Mouse (Mus musculus): ENCODE measurements around the gene Npepps. TPM values are rescaled to one million over a fixed set of nuclear protein-coding genes. Genes with fewer than 3 reads are reported as not detected.
A peak's percentile ranks its signal among the peaks of the same experiment; 100 is the strongest.

The Npepps gene
- total and polyA plus RNA-seq, 3 experiments: 24.1 to 80.1 (median 77.7) TPM

GRCm38 (mm10) chr11:97186947-97187763 lies 93.3 kb downstream of the Npepps start:
- peak; percentile 98 for DNase-seq
- H3K4me3 ChIP-seq: peak overlapping the region; percentile 86
- intact Hi-C loops (cut with DNase I): loop anchor here (2.0 to 10.0 kb wide), 4 partner anchors 36 to 518 kb away; partner anchors contain the start of genes Pcgf2, Psmb3 and Tbkbp1
- no peaks in the 10 kb centered on the region for H3K27me3 ChIP-seq (ENCODE audit: control insufficient read depth, insufficient read depth, low read length)
- TF ChIP-seq EP300 (IDR thresholded peaks at IDR 0.05; ENCODE audit: insufficient read depth, low read depth, low read length): 0 out of 2 replicates have a peak, but pooled peaks have one; percentile 11
- no peak for TF ChIP-seq POLR2A (IDR thresholded peaks at IDR 0.05; ENCODE audit: insufficient read depth, low read depth, low read length)
- TF ChIP-seq CTCF (IDR thresholded peaks at IDR 0.05): 0 out of 2 replicates have a peak, but pooled peaks have one; percentile 1
- peaks cover 2% of the 10 kb centered on the region; the same call in 1 of the 2 replicates for H3K79me2 ChIP-seq (replicated peaks; ENCODE audit: control insufficient read depth, insufficient read depth, low read length)
- no peaks in the 10 kb centered on the region; the same call in 1 of the 2 replicates for H3K4me1 ChIP-seq (ENCODE audit: control insufficient read depth, insufficient read depth, low read length)
- peak overlapping the region; percentile 95 for H3K9ac ChIP-seq (ENCODE audit: low read depth, low read length)
- H3K36me3 ChIP-seq (ENCODE audit: control insufficient read depth, insufficient read depth, low read length): peaks cover 23% of the 10 kb centered on the region
- peak overlapping the region; percentile 95 for H3K27ac ChIP-seq
- under 1% methylated on average over 50 of the region's 74 CpGs for WGBS

DNA sequence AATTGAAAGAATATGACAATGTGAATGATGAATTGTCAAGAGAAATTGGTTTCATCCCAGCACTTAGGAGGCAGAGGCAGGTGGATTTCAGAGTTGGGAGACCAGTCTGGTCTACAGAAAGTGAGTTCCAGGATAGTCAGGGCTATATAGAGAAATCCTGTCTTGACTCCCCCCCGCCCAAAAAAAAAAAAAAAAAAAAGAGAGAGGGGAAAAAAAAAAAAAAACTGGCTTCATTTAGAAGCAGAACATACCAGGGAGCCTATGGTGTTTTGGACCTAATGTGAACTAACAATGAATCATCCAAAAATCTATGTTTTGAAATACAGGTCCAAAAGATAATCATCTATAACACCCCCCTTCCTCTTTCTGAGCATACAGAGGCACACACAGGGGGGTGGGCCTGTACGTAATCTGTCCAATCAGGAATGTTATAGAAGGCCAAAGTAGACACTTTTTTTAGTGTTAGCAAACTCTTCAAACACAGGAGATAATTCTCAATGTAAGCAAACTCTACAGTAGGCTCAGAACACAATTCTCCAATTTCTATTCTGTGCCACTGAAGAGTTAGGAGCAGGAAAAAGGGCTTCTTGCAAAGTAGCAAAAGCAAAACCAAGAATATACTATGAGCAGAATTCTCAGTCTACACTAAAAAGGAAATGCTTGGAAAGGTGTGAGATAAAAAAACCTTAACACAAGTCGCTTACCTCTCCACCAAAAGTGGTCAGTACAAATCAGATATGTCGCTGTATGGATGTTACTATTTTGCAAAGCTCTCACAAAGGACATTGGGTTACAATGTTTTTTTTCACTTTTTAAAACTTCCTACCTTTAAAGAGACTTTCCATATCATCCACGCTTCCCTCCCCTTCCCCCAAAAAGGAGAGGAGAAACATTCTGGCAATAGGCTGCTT lies 94.5 kb downstream of the Npepps start:
- H3K4me1 ChIP-seq (ENCODE audit: control insufficient read depth, insufficient read depth, low read length): no peaks in the 10 kb centered on the region; the same call in 1 of the 2 replicates
- no peak for TF ChIP-seq CTCF (IDR thresholded peaks at IDR 0.05)
- no peak for TF ChIP-seq POLR2A (IDR thresholded peaks at IDR 0.05; ENCODE audit: insufficient read depth, low read depth, low read length)
- no peak for TF ChIP-seq EP300 (IDR thresholded peaks at IDR 0.05; ENCODE audit: insufficient read depth, low read depth, low read length)
- no peak overlapping the region; the same call in 1 of the 2 replicates for H3K4me3 ChIP-seq
- H3K9ac ChIP-seq (ENCODE audit: low read depth, low read length): no peak overlapping the region
- H3K79me2 ChIP-seq (replicated peaks; ENCODE audit: control insufficient read depth, insufficient read depth, low read length): peaks cover 5% of the 10 kb centered on the region
- no peak for DNase-seq
- H3K27ac ChIP-seq: no peak overlapping the region; the same call in 1 of the 2 replicates
- no peaks in the 10 kb centered on the region for H3K27me3 ChIP-seq (ENCODE audit: control insufficient read depth, insufficient read depth, low read length)
- peaks cover 24% of the 10 kb centered on the region for H3K36me3 ChIP-seq (ENCODE audit: control insufficient read depth, insufficient read depth, low read length)
- intact Hi-C loops (cut with DNase I): loop anchor here (2.0 to 10.0 kb wide), 4 partner anchors 35 to 519 kb away; partner anchors contain the start of genes Pcgf2, Psmb3 and Tbkbp1
- 56% methylated on average over 5 of the region's 5 CpGs for WGBS

GRCm38 (mm10) chr11:97184875-97185274 lies 95.6 kb downstream of the Npepps start:
- H3K4me3 ChIP-seq: no peak overlapping the region
- TF ChIP-seq CTCF (IDR thresholded peaks at IDR 0.05): no peak
- no peak for TF ChIP-seq EP300 (IDR thresholded peaks at IDR 0.05; ENCODE audit: insufficient read depth, low read depth, low read length)
- no peak for TF ChIP-seq POLR2A (IDR thresholded peaks at IDR 0.05; ENCODE audit: insufficient read depth, low read depth, low read length)
- 52% methylated on average over 5 of the region's 5 CpGs for WGBS
- no peak overlapping the region for H3K27ac ChIP-seq
- no peaks in the 10 kb centered on the region for H3K27me3 ChIP-seq (ENCODE audit: control insufficient read depth, insufficient read depth, low read length)
- peaks cover 5% of the 10 kb centered on the region for H3K79me2 ChIP-seq (replicated peaks; ENCODE audit: control insufficient read depth, insufficient read depth, low read length)
- H3K36me3 ChIP-seq (ENCODE audit: control insufficient read depth, insufficient read depth, low read length): peaks cover 24% of the 10 kb centered on the region
- intact Hi-C loops (cut with DNase I): loop anchor here (5.0 to 10.0 kb wide), 3 partner anchors 127 to 520 kb away; partner anchors contain the start of genes Pcgf2 and Psmb3
- H3K9ac ChIP-seq (ENCODE audit: low read depth, low read length): no peak overlapping the region
- DNase-seq: no peak
- no peaks in the 10 kb centered on the region; the same call in 1 of the 2 replicates for H3K4me1 ChIP-seq (ENCODE audit: control insufficient read depth, insufficient read depth, low read length)

DNA sequence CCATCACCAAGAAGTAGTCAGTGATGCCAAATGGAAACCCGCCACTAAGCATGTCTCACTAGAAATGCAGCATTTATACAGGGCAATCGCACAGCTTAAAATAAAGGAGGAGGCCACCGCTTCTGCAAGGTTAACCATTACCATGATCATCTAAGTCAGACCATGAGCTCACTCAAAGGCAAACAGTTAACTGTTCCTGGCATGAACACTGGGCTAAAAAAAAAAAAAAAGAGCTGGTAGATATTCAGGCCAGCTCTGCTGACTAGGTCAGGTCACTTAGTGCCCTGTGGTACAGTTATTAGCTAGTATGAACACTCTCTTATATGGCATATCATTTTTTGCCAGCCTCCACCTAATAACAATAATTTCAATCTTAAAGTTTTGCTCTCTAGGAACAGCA lies 98.0 kb downstream of the Npepps start:
- intact Hi-C loops (cut with DNase I): loop anchor here (10.0 kb wide), 1 partner anchor 522 kb away; the partner anchor contains the start of genes Pcgf2 and Psmb3
- Histone ChIP-seq H3K27ac (no peak overlapping the region), H3K4me1 (ENCODE audit: control insufficient read depth, insufficient read depth, low read length) (no peaks in the 10 kb centered on the region; the same call in 1 of the 2 replicates), H3K9ac (ENCODE audit: low read depth, low read length) (no peak overlapping the region), H3K36me3 (ENCODE audit: control insufficient read depth, insufficient read depth, low read length) (peaks cover 26% of the 10 kb centered on the region), H3K27me3 (ENCODE audit: control insufficient read depth, insufficient read depth, low read length) (no peaks in the 10 kb centered on the region), H3K4me3 (no peak overlapping the region), H3K79me2 (replicated peaks; ENCODE audit: control insufficient read depth, insufficient read depth, low read length) (peaks cover 5% of the 10 kb centered on the region)
- WGBS: 78% methylated on average over 3 of the region's 3 CpGs
- DNase-seq: no peak
- no peak for TF ChIP-seq EP300 (IDR thresholded peaks at IDR 0.05; ENCODE audit: insufficient read depth, low read depth, low read length)
- no peak for TF ChIP-seq CTCF (IDR thresholded peaks at IDR 0.05)
- TF ChIP-seq POLR2A (IDR thresholded peaks at IDR 0.05; ENCODE audit: insufficient read depth, low read depth, low read length): no peak

- H3K36me3 ChIP-seq (ENCODE audit: control insufficient read depth, insufficient read depth, low read length): peaks cover 24% of the 10 kb centered on the region
- H3K79me2 ChIP-seq (replicated peaks; ENCODE audit: control insufficient read depth, insufficient read depth, low read length): peaks cover 5% of the 10 kb centered on the region
- H3K4me3 ChIP-seq: no peak overlapping the region
- no peak for TF ChIP-seq POLR2A (IDR thresholded peaks at IDR 0.05; ENCODE audit: insufficient read depth, low read depth, low read length)
- TF ChIP-seq EP300 (IDR thresholded peaks at IDR 0.05; ENCODE audit: insufficient read depth, low read depth, low read length): no peak
- no peak for TF ChIP-seq CTCF (IDR thresholded peaks at IDR 0.05)
- H3K9ac ChIP-seq (ENCODE audit: low read depth, low read length): no peak overlapping the region
- intact Hi-C loops (cut with DNase I): loop anchor here (10.0 kb wide), 1 partner anchor 524 kb away; the partner anchor contains the start of genes Pcgf2 and Psmb3
- DNase-seq: no peak
- no peak overlapping the region for H3K27ac ChIP-seq
- H3K4me1 ChIP-seq (ENCODE audit: control insufficient read depth, insufficient read depth, low read length): no peaks in the 10 kb centered on the region; the same call in 1 of the 2 replicates
- WGBS: 83% methylated on average over 5 of the region's 5 CpGs
- no peaks in the 10 kb centered on the region for H3K27me3 ChIP-seq (ENCODE audit: control insufficient read depth, insufficient read depth, low read length)
Measured at GRCm38 (mm10) chr11:97181061-97181460, 99.4 kb downstream of the Npepps start.

All from heart, adult 2 months (tissue).